Mouse (Mus musculus) skeletal muscle tissue, adult 2 months (tissue): ENCODE results near the gene Ssxb9.
"Not testable (repeated sequence)": the region's sequence is repeated elsewhere in the genome, so short reads cannot be mapped to it uniquely, and the experiment has no call there.

Experiments used
- DNase-seq: peaks from one replicate; pipeline ENCODE4 v3.0.0-alpha.2; 2012; ENCODE audit warnings: low read depth, low spot score

Ssxb9 gene

GRCm38 (mm10) chrX:8366678-8367077 is at the start of gene Ssxb9:
Gene Ssxb9 (plus strand): TSS chrX:8366978.
- DNase-seq: not testable (repeated sequence)

DNA sequence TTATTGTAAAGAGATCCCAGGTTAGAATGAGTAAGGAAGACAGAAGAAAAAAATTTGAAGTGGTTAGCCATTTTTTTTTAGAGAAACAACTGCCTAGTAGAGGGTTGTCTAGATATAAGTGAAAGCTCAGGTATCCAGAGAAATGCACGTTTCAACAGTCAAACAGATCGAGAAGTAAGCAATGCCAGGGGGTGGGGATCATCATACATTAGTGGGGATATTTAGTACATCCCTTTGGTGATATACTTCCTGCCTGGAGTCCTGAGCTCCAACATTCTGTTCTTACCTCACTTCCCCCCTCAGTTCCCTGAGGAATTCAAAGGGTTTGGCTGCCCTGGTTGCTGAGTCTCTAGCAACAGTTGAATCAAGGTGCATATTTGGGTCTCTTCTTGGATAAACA is 39.7 kb upstream of the Ssxb9 start, which contains the start of gene Ssxb10:
Ssxb10 (plus strand) TSS at position 301 of the 400 bp plus-strand sequence.
- no peak for DNase-seq

DNA sequence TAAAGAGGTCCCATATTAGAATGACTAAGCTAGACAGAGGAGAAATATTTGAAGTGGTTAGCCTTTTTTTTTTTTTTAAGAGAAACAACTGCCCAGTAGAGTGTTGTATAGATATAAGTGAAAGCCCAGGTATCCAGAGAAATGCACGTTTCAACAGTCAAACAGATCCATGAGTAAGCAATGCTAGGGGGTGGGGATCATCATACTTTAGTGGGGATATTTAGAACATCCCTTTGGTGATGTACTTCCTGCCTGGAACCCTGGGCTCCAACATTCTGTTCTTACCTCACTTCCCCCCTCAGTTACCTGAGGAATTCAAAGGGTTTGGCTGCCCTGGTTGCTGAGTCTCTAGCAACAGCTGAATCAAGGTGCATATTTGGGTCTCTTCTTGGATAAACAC is 46.2 kb downstream of the Ssxb9 start, which contains the start of gene Ssxb1:
Ssxb1 (plus strand) TSS at position 301 of the 400 bp plus-strand sequence.
- DNase-seq: not testable (repeated sequence)
